Mouse (Mus musculus) myocyte (in vitro differentiated cells): ENCODE measurements at regions not wholly inside any gene's neighbourhood (a gene's known extent, or its start where the extent isn't known, plus 50 kb on each side); places are given as distances from the start of the nearest gene placed in this dataset.

ENCODE experiments used
- E2F4 ChIP-seq: IDR thresholded peaks from one replicate; pipeline ENCODE4 v1.6.1; 2011; ENCODE audit warnings: mild to moderate bottlenecking, control low read depth, moderate library complexity; ENCODE audit not compliant: insufficient read depth
- MYOD1 ChIP-seq, 3 experiments: IDR thresholded peaks; one replicate each; pipeline ENCODE4 v1.6.1; 2011; ENCODE audit warnings: control low read depth in 2 of 3, low read depth in 2 of 3, mild to moderate bottlenecking in 2 of 3, moderate library complexity in 1 of 3; ENCODE audit not compliant: insufficient read length in 2 of 3, control insufficient read depth in 1 of 3
- MYOG ChIP-seq, 3 experiments: IDR thresholded peaks; one replicate each; pipeline ENCODE4 v1.6.1; 2011; ENCODE audit warnings: control low read depth in 2 of 3, low read depth in 2 of 3, mild to moderate bottlenecking in 2 of 3; ENCODE audit not compliant: insufficient read length in 2 of 3, control insufficient read depth in 1 of 3, insufficient read depth in 1 of 3
- POLR2A ChIP-seq: IDR thresholded peaks from one replicate; pipeline ENCODE4 v1.6.1; 2011; ENCODE audit warnings: low read depth, mild to moderate bottlenecking, control low read depth, moderate library complexity; ENCODE audit not compliant: insufficient read length
- POLR2AphosphoS2 ChIP-seq: IDR thresholded peaks from one replicate; pipeline ENCODE4 v1.6.1; 2011; ENCODE audit warnings: low read depth, control low read depth; ENCODE audit not compliant: insufficient read length
- SRF ChIP-seq: IDR thresholded peaks from one replicate; pipeline ENCODE4 v1.6.1; 2011; ENCODE audit warnings: low read depth; ENCODE audit not compliant: control insufficient read depth, insufficient read length
- TCF12 ChIP-seq: IDR thresholded peaks from one replicate; pipeline ENCODE4 v1.6.1; 2011; ENCODE audit warnings: mild to moderate bottlenecking, control low read depth; ENCODE audit not compliant: poor library complexity, insufficient read depth, severe bottlenecking
- USF1 ChIP-seq: IDR thresholded peaks from one replicate; pipeline ENCODE4 v1.6.1; 2011; ENCODE audit warnings: low read depth, mild to moderate bottlenecking, control low read depth, moderate library complexity

DNA sequence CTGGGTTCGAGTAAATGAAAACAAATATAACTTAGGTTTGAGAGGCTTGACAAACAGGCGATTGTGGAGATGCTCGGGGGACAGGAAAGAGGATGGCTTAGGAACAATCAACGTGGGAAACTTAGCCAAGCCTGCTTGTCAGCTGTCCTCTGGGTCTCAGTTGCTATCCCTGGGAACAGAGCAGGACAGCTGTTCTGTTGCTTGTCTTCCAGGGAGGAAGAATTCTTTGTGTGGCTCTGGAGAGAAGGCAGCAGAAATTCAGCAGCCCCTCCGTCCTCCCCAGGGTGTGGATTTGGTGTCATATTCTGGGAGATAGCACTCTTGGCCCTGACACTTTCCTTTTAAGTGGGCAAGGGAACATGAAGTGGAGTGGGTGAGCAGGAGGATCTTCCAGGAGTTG, 98.1 kb upstream of the Foxd3 start:
- TF ChIP-seq MYOD1 (IDR thresholded peaks at IDR 0.05; ENCODE audit: control insufficient read depth in 1 of 3, insufficient read length in 2 of 3, low read depth in 2 of 3), result peak; percentile 9 to 92 (median 91)
- no peak for TF ChIP-seq E2F4
- no peak for TF ChIP-seq POLR2A
- peak; percentile 54 to 93 (median 85) for TF ChIP-seq MYOG (IDR thresholded peaks at IDR 0.05; ENCODE audit: control insufficient read depth in 1 of 3, insufficient read depth in 1 of 3, insufficient read length in 2 of 3, low read depth in 2 of 3)
- no peak for TF ChIP-seq POLR2AphosphoS2
- TF ChIP-seq SRF, result no peak
- TF ChIP-seq USF1, result no peak
- peak; percentile 16 for TF ChIP-seq TCF12
